Mouse (Mus musculus) intestine, postnatal 0 days (tissue): ENCODE data around the gene Wdr91. TPM values are rescaled to one million over a fixed set of nuclear protein-coding genes. Genes with fewer than 3 reads are reported as not detected.

ENCODE experiments used
- ATAC-seq: fragments of 200-750 bp; cut with Nextera tagmentation; 2 replicates; pipeline ENCODE4 v1.8.0; 2017; ENCODE audit warnings: mild to moderate bottlenecking, moderate TSS enrichment, moderate library complexity
- H3K27ac ChIP-seq: fragments of 300-500 bp; sonication (generic); 2 replicates; pipeline ENCODE4 v1.5.1; 2014; ENCODE audit warnings: mild to moderate bottlenecking, low read depth, low read length, moderate library complexity
- H3K27me3 ChIP-seq: fragments of 300-500 bp; sonication (generic); replicated peaks from 2 replicates; pipeline ENCODE4 v1.6.1; 2014; ENCODE audit warnings: low read length, mixed read lengths; ENCODE audit not compliant: control insufficient read depth, insufficient read depth
- H3K36me3 ChIP-seq: fragments of 300-500 bp; sonication (generic); 2 replicates; pipeline ENCODE4 v1.6.1; 2014; ENCODE audit warnings: mild to moderate bottlenecking, moderate library complexity; ENCODE audit not compliant: control insufficient read depth, insufficient read depth
- H3K4me1 ChIP-seq: fragments of 300-500 bp; sonication (generic); replicated peaks from 2 replicates; pipeline ENCODE4 v1.6.1; 2014; ENCODE audit warnings: antibody characterized with exemption, low read length, mixed read lengths; ENCODE audit not compliant: control insufficient read depth, insufficient read depth
- H3K4me2 ChIP-seq: fragments of 300-500 bp; sonication (generic); replicated peaks from 2 replicates; pipeline ENCODE4 v1.6.1; 2014; ENCODE audit warnings: low read depth, mild to moderate bottlenecking, moderate library complexity
- H3K4me3 ChIP-seq: fragments of 300-500 bp; sonication (generic); 2 replicates; pipeline ENCODE4 v1.5.1; 2014; ENCODE audit warnings: low read depth, low read length
- H3K9ac ChIP-seq: fragments of 300-500 bp; sonication (generic); 2 replicates; pipeline ENCODE4 v1.6.1; 2014; ENCODE audit warnings: mild to moderate bottlenecking, low read depth, low read length
- H3K9me3 ChIP-seq: fragments of 300-500 bp; sonication (generic); 2 replicates; pipeline ENCODE4 v1.6.1; 2016; ENCODE audit warnings: mixed run types; ENCODE audit not compliant: control insufficient read depth
- CTCF ChIP-seq: sonication (generic); IDR thresholded peaks from 2 replicates; pipeline ENCODE4 v1.5.1; 2016; ENCODE audit warnings: low read depth, mild to moderate bottlenecking, control low read depth, antibody characterized with exemption, moderate library complexity
- WGBS: fragments of 180-500 bp; shearing (Covaris S2); extraction: QIAGEN DNeasy Blood & Tissue Kit; methylation state at CpG from one replicate; pipeline ENCODE4 v1.1.7; 2014; 5-methylcytosine and 5-hydroxymethylcytosine counted together
- polyA plus RNA-seq: library from polyadenylated mRNA; unstranded; fragments of >200 nt; fragmentation: Nextera tagmentation; extraction: Ambion mirVana; gene quantifications from 2 replicates; pipeline ENCODE4 v1.2.1, GENCODE M21; 2015

Gene Wdr91
- 5.7 and 6.9 TPM in 2 replicates for polyA plus RNA-seq

DNA sequence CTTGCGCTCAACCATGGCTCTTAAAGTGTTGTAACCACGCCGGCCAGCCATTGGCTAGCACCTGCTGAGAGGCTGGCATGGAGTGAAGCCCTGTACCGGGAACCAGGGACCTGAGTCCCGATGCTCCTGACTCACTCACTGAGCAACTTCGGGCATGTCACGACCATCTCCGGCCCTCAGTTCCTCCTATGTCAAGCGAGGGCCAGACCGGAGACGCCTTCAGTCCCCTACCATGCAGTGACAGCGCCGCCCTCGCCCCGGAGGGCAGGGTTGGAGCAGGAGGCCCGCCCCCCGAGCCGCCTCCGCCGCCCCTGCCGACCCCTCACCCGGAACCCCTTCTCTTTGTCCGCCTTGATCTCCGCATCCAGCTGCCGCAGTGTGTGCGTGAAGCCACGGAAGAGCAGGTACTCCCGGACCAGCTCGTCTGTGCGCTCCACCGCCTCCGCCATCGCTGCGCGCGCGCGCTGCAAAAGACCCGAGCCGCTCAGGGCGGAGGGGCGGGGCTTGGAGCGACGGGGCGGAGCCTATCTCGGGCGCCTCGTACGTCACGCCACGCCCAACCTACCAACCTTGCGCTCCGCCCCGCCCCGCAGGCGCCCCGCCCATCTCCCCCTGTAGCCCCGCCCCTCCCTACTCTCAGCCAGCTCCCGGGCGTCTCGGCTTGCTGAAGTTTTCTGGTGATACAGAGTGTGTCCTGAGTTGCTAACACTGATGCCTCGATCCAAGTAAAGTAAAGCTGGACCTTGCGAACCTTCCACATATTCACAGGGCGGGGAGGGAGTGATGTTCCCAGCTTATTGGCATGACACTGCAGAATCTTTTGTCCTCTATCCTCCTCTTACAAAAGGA lies at the start of gene Wdr91:
Gene Wdr91 (minus strand): TSS at position 506 of the 849 bp plus-strand sequence.
- Histone ChIP-seq H3K9me3 (no peaks in the 10 kb centered on the region), H3K4me1 (no peaks in the 10 kb centered on the region), H3K27me3 (no peaks in the 10 kb centered on the region), H3K36me3 (peaks cover 6% of the 10 kb centered on the region; the same call in 1 of the 2 replicates), H3K9ac (peak within 1 kb of the TSS; percentile 63), H3K4me2 (peak within 1 kb of the TSS; percentile 87), H3K4me3 (peak within 1 kb of the TSS; percentile 79), H3K27ac (peak within 1 kb of the TSS; percentile 35; the same call in 1 of the 2 replicates)
- ATAC-seq: peak; percentile 91
- whole genome bisulfite sequencing: under 1% methylated on average over 61 of the region's 64 CpGs
- TF ChIP-seq CTCF: peak; percentile 53

DNA sequence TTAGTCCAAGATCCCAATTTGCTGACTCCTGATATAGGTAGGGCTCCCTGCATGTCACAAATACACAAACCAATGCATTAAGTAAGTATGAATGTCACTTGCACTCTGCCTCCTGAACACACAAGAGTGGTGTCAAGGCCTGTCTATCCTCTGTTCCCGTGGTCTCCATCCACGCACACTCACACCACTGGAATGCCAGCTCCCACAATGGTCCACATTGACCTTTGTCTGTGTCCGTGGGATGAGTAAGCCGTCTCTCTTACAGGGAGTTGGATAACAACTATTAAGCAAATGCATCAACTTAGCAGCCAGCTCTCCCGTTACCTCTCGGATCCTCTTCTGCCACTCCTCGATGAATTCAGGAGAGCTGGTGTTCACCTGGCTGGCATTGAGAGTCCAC lies 48.5 kb upstream of the Wdr91 start:
- TF ChIP-seq CTCF: no peak
- 88% methylated on average over 7 of the region's 7 CpGs for WGBS
- Histone ChIP-seq H3K36me3 (no peaks in the 10 kb centered on the region), H3K27me3 (no peaks in the 10 kb centered on the region), H3K27ac (no peak overlapping the region), H3K9ac (no peak overlapping the region), H3K4me1 (no peaks in the 10 kb centered on the region), H3K4me2 (no peak overlapping the region), H3K9me3 (no peaks in the 10 kb centered on the region), H3K4me3 (no peak overlapping the region)
- no peak for ATAC-seq

DNA sequence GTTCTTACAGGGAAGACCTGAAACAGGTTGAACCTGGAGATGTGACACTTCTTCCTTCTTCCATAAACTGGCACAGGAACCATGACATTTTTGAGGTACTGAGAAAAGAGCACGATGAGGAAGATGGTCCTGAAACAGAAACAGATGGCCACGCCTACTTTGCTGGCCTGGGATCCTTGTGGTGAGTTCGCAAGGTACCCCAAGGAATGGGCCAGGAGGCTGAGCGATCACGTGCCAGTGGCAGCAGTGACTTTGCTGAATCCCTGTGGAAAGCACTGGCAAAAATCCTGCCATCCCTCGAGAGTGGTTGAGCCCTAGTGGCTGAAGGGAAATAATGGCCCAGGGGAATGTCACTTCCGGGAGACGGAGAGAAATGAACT lies 45.2 kb upstream of the Wdr91 start:
- Histone ChIP-seq H3K27ac (no peak overlapping the region), H3K27me3 (no peaks in the 10 kb centered on the region), H3K4me3 (no peak overlapping the region), H3K9ac (no peak overlapping the region), H3K4me1 (no peaks in the 10 kb centered on the region), H3K4me2 (no peak overlapping the region), H3K36me3 (no peaks in the 10 kb centered on the region), H3K9me3 (no peaks in the 10 kb centered on the region)
- 44% methylated on average over 8 of the region's 8 CpGs for WGBS
- TF ChIP-seq CTCF: no peak
- ATAC-seq: no peak

DNA sequence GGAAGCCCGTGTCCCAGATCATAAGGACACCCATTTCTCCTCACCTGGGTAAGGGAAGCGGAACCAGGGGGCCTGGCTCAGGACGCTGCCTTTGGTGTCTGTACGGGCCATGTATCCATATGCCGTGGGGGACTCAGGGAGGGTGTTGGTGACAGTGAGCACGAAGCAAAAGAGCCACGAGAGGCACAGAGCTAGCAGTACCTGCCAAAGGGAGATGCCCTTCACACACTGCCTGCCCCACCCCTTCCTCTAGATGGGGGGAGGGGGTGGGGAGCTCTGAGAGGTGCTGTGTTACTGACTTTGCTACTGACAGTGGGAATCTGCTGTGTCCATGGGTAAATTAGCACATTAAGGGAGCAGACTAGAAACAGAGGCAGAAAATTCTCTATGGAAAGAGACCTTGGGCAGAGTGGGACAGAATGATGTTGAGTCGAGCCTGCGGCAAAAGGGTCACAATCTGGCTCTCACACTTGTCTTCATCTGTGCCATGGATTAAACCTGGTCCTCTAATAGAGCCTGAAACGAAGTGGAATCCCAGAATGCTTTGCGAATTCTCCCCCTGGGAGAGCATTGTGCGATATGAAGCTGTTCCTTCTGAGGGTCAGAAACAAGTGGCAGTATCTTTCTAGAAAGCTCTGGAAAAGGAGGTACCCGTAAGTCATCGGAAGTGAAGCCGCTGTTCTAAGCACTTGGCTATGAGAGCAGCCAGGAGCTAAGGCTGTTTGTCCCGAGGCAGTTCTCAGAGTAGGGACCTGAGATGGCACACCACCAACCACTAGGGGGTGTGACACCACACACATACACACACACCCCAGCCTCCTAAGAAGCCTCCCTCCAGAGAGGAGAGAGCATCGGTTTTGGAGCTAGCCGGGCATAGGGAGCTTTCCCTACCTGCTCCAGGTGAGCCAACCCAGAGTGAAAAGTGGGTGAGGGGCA lies 44.5 kb upstream of the Wdr91 start:
- Histone ChIP-seq H3K4me2 (peak overlapping the region; percentile 35), H3K36me3 (no peaks in the 10 kb centered on the region), H3K4me3 (no peak overlapping the region), H3K9me3 (no peaks in the 10 kb centered on the region), H3K27ac (no peak overlapping the region), H3K27me3 (no peaks in the 10 kb centered on the region), H3K4me1 (no peaks in the 10 kb centered on the region), H3K9ac (no peak overlapping the region)
- ATAC-seq: peak; percentile 62
- WGBS: 56% methylated on average over 18 of the region's 18 CpGs
- peak; percentile 78 for TF ChIP-seq CTCF

GRCm38 (mm10) chr6:34951956-34952667 lies 41.4 kb upstream of the Wdr91 start:
- H3K9me3 ChIP-seq: no peaks in the 10 kb centered on the region
- no peak for ATAC-seq
- 64% methylated on average over 7 of the region's 7 CpGs for WGBS
- H3K4me1 ChIP-seq: no peaks in the 10 kb centered on the region
- TF ChIP-seq CTCF: peak; percentile 27; the same call in 1 of the 2 replicates
- H3K4me2 ChIP-seq: no peak overlapping the region
- no peaks in the 10 kb centered on the region; the same call in 1 of the 2 replicates for H3K36me3 ChIP-seq
- H3K4me3 ChIP-seq: no peak overlapping the region
- H3K27ac ChIP-seq: no peak overlapping the region
- H3K27me3 ChIP-seq: no peaks in the 10 kb centered on the region
- no peak overlapping the region for H3K9ac ChIP-seq
